Mouse (Mus musculus) hindbrain, embryonic 13.5 days (tissue): ENCODE measurements around the gene Vma21. TPM values are rescaled to one million over a fixed set of nuclear protein-coding genes. Genes with fewer than 3 reads are reported as not detected.

Source experiments
- ATAC-seq: fragments of 200-750 bp; cut with Nextera tagmentation; 2 replicates; pipeline ENCODE4 v1.8.0; 2017; ENCODE audit warnings: moderate TSS enrichment; ENCODE audit not compliant: low FRiP score
- H3K27ac ChIP-seq: fragments of 300-500 bp; sonication (generic); 2 replicates; pipeline ENCODE4 v1.5.1; 2015; ENCODE audit warnings: inconsistent platforms, mild to moderate bottlenecking, moderate library complexity
- H3K27me3 ChIP-seq: fragments of 300-500 bp; sonication (generic); 2 replicates; pipeline ENCODE4 v1.6.1; 2015; ENCODE audit warnings: mild to moderate bottlenecking, inconsistent platforms
- H3K36me3 ChIP-seq: fragments of 300-500 bp; sonication (generic); 2 replicates; pipeline ENCODE4 v1.6.1; 2015; ENCODE audit warnings: mild to moderate bottlenecking, inconsistent platforms
- H3K4me1 ChIP-seq: fragments of 300-500 bp; sonication (generic); replicated peaks from 2 replicates; pipeline ENCODE4 v1.6.1; 2015; ENCODE audit warnings: inconsistent platforms
- H3K4me2 ChIP-seq: fragments of 300-500 bp; sonication (generic); 2 replicates; pipeline ENCODE4 v1.6.1; 2015; ENCODE audit warnings: inconsistent platforms, mild to moderate bottlenecking, moderate library complexity
- H3K4me3 ChIP-seq: fragments of 300-500 bp; sonication (generic); 2 replicates; pipeline ENCODE4 v1.5.1; 2015; ENCODE audit warnings: mild to moderate bottlenecking, inconsistent platforms
- H3K9ac ChIP-seq: fragments of 300-500 bp; sonication (generic); 2 replicates; pipeline ENCODE4 v1.6.1; 2015; ENCODE audit warnings: mild to moderate bottlenecking, inconsistent platforms
- H3K9me3 ChIP-seq: fragments of 300-500 bp; sonication (generic); 2 replicates; pipeline ENCODE4 v1.6.1; 2016; ENCODE audit warnings: inconsistent platforms
- WGBS: fragments of 180-500 bp; shearing (Covaris S2); methylation state at CpG from one replicate; pipeline ENCODE4 v1.1.7; 2015; 5-methylcytosine and 5-hydroxymethylcytosine counted together
- polyA plus RNA-seq: library from polyadenylated mRNA; unstranded; fragments of >200 nt; fragmentation: Nextera tagmentation; extraction: Ambion mirVana; gene quantifications from 2 replicates; pipeline ENCODE4 v1.2.1, GENCODE M21; 2015

The Vma21 gene
- 53.1 and 60.3 TPM in 2 replicates for polyA plus RNA-seq

- WGBS, result 35% methylated on average over 12 of the region's 12 CpGs
- H3K36me3 ChIP-seq, result no peaks in the 10 kb centered on the region
These were observed at the start of gene Vma21 for GRCm38 (mm10) chrX:71815631-71816345. Vma21 (plus strand) TSS chrX:71815924.

GRCm38 (mm10) chrX:71767909-71768308 is 47.8 kb upstream of the Vma21 start:
- H3K4me2 ChIP-seq, result no peak overlapping the region
- WGBS, result 83% methylated on average over 1 of the region's 1 CpGs
- H3K27me3 ChIP-seq, result no peaks in the 10 kb centered on the region
- no peak overlapping the region for H3K27ac ChIP-seq
- H3K4me1 ChIP-seq, result no peaks in the 10 kb centered on the region
- no peaks in the 10 kb centered on the region for H3K36me3 ChIP-seq
- H3K9ac ChIP-seq, result no peak overlapping the region
- H3K4me3 ChIP-seq, result no peak overlapping the region
- no peaks in the 10 kb centered on the region for H3K9me3 ChIP-seq
- no peak for ATAC-seq

More at GRCm38 (mm10) chrX:71815631-71816345, at the start of gene Vma21:
- H3K4me3 ChIP-seq, result peak within 1 kb of the TSS; percentile 63
- ATAC-seq, result peak; percentile 37
- peak within 1 kb of the TSS; percentile 82 for H3K9ac ChIP-seq
- peak within 1 kb of the TSS; percentile 91 for H3K27ac ChIP-seq
- peaks cover 5% of the 10 kb centered on the region; the same call in 1 of the 2 replicates for H3K4me1 ChIP-seq
- H3K9me3 ChIP-seq, result no peaks in the 10 kb centered on the region
- peak within 1 kb of the TSS; percentile 55 for H3K4me2 ChIP-seq
- H3K27me3 ChIP-seq, result no peaks in the 10 kb centered on the region

- Histone ChIP-seq H3K27ac (no peak overlapping the region), H3K36me3 (no peaks in the 10 kb centered on the region), H3K4me1 (no peaks in the 10 kb centered on the region), H3K9me3 (no peaks in the 10 kb centered on the region), H3K9ac (no peak overlapping the region), H3K27me3 (no peaks in the 10 kb centered on the region), H3K4me3 (no peak overlapping the region), H3K4me2 (no peak overlapping the region)
- ATAC-seq, result no peak
- WGBS, result 16% methylated on average over 4 of the region's 4 CpGs
These were observed 24.6 kb upstream of the Vma21 start for GRCm38 (mm10) chrX:71791106-71791505.

DNA sequence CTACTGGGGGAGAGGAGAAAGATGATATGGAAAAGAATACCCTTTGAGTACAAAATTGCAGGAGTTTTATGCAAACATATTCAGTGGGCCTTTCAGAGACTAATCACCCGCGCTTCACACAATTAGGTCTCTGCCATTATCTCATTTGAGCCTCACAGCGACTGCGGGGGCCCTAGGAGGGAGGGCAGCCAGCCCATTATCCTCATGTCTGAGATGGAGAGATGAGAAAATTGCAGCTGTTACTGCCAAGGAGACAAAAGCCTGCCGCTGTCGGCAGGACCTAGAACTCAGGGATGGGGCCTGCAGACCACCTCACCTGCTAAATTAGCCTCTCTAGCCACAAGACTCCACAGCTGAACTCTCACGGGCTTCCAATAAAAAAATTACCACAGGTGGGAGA is 18.0 kb upstream of the Vma21 start:
- H3K4me2 ChIP-seq, result no peak overlapping the region
- no peaks in the 10 kb centered on the region for H3K9me3 ChIP-seq
- no peak overlapping the region for H3K27ac ChIP-seq
- no peaks in the 10 kb centered on the region for H3K27me3 ChIP-seq
- no peaks in the 10 kb centered on the region for H3K4me1 ChIP-seq
- H3K4me3 ChIP-seq, result no peak overlapping the region
- ATAC-seq, result peak; percentile 46; the same call in 1 of the 2 replicates
- H3K9ac ChIP-seq, result no peak overlapping the region
- WGBS, result 37% methylated on average over 7 of the region's 7 CpGs
- no peaks in the 10 kb centered on the region for H3K36me3 ChIP-seq

- Histone ChIP-seq H3K9me3 (no peaks in the 10 kb centered on the region), H3K9ac (no peak overlapping the region), H3K36me3 (no peaks in the 10 kb centered on the region), H3K27me3 (no peaks in the 10 kb centered on the region), H3K4me1 (no peaks in the 10 kb centered on the region), H3K4me3 (no peak overlapping the region), H3K4me2 (no peak overlapping the region), H3K27ac (no peak overlapping the region)
- 66% methylated on average over 5 of the region's 5 CpGs for WGBS
- no peak for ATAC-seq
These were observed 16.8 kb upstream of the Vma21 start for GRCm38 (mm10) chrX:71798883-71799282.

- Histone ChIP-seq H3K4me1 (peaks cover under 1% of the 10 kb centered on the region; the same call in 1 of the 2 replicates), H3K9ac (no peak overlapping the region), H3K9me3 (no peaks in the 10 kb centered on the region), H3K36me3 (no peaks in the 10 kb centered on the region), H3K27ac (no peak overlapping the region), H3K4me3 (no peak overlapping the region), H3K27me3 (no peaks in the 10 kb centered on the region), H3K4me2 (no peak overlapping the region)
- 46% methylated on average over 5 of the region's 5 CpGs for WGBS
- ATAC-seq, result no peak
These were observed 3.5 kb upstream of the Vma21 start for GRCm38 (mm10) chrX:71811966-71812835.

DNA sequence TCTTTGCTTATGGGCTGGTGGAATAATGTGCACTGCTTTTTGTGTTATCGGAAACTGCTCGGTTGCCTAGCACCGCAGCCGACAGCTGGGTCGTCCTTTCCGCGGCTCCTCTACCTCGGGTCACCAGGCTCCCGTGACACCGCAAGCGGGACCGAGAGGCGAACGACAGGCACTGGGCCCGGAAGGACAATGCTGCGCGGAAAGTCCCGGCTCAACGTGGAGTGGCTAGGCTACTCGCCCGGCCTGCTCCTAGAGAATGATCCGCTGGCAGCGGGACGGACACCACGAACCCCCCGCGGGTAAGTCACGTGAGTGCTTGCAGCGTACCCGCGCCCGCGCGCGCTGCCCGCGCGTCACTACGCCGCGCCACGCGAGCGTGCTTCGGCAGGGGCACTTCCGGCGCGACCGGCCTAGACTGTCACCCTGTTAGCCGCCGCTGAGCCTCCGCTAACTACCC is 705 bp downstream of the Vma21 start:
- Histone ChIP-seq H3K4me3 (peak overlapping the region; percentile 63), H3K27me3 (no peaks in the 10 kb centered on the region), H3K36me3 (no peaks in the 10 kb centered on the region), H3K9ac (peak overlapping the region; percentile 82), H3K27ac (peak overlapping the region; percentile 91), H3K4me1 (peaks cover 5% of the 10 kb centered on the region; the same call in 1 of the 2 replicates), H3K9me3 (no peaks in the 10 kb centered on the region), H3K4me2 (peak overlapping the region; percentile 55)
- ATAC-seq, result peak; percentile 99
- WGBS, result 17% methylated on average over 43 of the region's 52 CpGs

DNA sequence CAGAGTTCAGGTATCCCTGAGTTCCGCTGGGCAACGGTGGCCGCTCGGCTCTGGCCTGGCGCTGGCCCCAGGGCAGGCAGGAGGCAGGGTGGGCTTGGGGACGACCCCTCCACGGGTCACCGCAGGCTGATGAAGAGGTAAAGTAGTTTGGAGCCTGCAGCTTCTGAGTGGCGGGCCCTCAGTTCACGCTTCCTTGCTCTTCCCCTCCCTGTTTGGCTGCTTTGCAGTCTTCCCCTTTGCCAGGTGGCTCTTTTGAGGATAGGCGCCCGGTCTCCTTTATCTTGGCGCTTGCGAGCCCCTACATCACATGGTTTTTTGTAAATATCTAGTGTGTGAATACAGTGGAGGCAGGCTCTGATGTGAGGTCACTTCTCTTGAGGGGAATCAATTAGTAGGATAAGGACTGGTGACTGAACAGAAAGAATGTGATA is 1.2 kb downstream of the Vma21 start:
- Histone ChIP-seq H3K4me2 (peak overlapping the region; percentile 55), H3K27me3 (no peaks in the 10 kb centered on the region), H3K4me3 (peak overlapping the region; percentile 63), H3K27ac (peak overlapping the region; percentile 91), H3K9me3 (no peaks in the 10 kb centered on the region), H3K9ac (peak overlapping the region; percentile 82), H3K4me1 (peaks cover 5% of the 10 kb centered on the region; the same call in 1 of the 2 replicates), H3K36me3 (no peaks in the 10 kb centered on the region)
- 17% methylated on average over 14 of the region's 14 CpGs for WGBS
- ATAC-seq, result peak; percentile 76; the same call in 1 of the 2 replicates

GRCm38 (mm10) chrX:71838911-71839310 is 23.2 kb downstream of the Vma21 start:
- no peaks in the 10 kb centered on the region for H3K36me3 ChIP-seq
- no peak for ATAC-seq
- H3K4me3 ChIP-seq, result no peak overlapping the region
- no peaks in the 10 kb centered on the region for H3K27me3 ChIP-seq
- H3K4me1 ChIP-seq, result no peaks in the 10 kb centered on the region
- H3K4me2 ChIP-seq, result no peak overlapping the region
- 45% methylated on average over 4 of the region's 4 CpGs for WGBS
- no peak overlapping the region for H3K27ac ChIP-seq
- H3K9me3 ChIP-seq, result no peaks in the 10 kb centered on the region
- H3K9ac ChIP-seq, result no peak overlapping the region

DNA sequence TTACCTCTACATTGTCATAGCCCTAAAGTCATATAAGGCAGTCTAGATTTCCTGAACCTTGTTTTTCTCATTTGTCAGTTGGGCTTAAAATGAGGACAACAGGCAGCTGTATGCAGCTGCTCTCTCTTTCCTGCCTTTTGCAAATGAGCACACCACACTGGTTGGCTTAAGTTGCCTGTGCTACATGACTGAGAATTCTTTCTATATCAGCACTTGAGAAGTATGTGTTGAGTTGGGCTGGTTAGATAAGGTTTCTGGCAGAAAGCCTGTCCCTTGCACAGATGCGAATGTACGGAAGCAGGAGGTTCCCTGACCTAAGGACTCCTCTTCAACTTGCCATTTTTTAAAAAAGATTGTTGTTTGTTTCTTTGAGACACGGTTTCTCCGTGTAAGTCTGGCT is 31.0 kb downstream of the Vma21 start:
- H3K4me2 ChIP-seq, result no peak overlapping the region
- no peaks in the 10 kb centered on the region for H3K9me3 ChIP-seq
- H3K4me1 ChIP-seq, result no peaks in the 10 kb centered on the region
- no peaks in the 10 kb centered on the region for H3K36me3 ChIP-seq
- 88% methylated on average over 4 of the region's 4 CpGs for WGBS
- H3K9ac ChIP-seq, result no peak overlapping the region
- no peak for ATAC-seq
- H3K27ac ChIP-seq, result no peak overlapping the region
- H3K27me3 ChIP-seq, result no peaks in the 10 kb centered on the region
- no peak overlapping the region for H3K4me3 ChIP-seq

- Histone ChIP-seq H3K4me2 (no peak overlapping the region), H3K27me3 (no peaks in the 10 kb centered on the region), H3K9ac (no peak overlapping the region), H3K36me3 (no peaks in the 10 kb centered on the region), H3K4me3 (no peak overlapping the region), H3K4me1 (no peaks in the 10 kb centered on the region), H3K9me3 (no peaks in the 10 kb centered on the region), H3K27ac (no peak overlapping the region)
- no peak for ATAC-seq
These were observed 38.1 kb downstream of the Vma21 start for GRCm38 (mm10) chrX:71853798-71854197.
